Mouse (Mus musculus): ENCODE results near the gene Olfr1383. TPM values are rescaled to one million over a fixed set of nuclear protein-coding genes. Genes with fewer than 3 reads are reported as not detected.
"Not testable (repeated sequence)": the region's sequence is repeated elsewhere in the genome, so short reads cannot be mapped to it uniquely, and the experiment has no call there.

The Olfr1383 gene
- total RNA-seq (2015) (not detected in 2 replicates), total RNA-seq (2017) (not detected in 2 replicates)

- no peak for ATAC-seq (replicated peaks; ENCODE audit: poor library complexity)
Observed at GRCm38 (mm10) chr11:49519348-49519747, at the start of gene Olfr1383. Olfr1383 (plus strand) TSS chr11:49519648.

DNA sequence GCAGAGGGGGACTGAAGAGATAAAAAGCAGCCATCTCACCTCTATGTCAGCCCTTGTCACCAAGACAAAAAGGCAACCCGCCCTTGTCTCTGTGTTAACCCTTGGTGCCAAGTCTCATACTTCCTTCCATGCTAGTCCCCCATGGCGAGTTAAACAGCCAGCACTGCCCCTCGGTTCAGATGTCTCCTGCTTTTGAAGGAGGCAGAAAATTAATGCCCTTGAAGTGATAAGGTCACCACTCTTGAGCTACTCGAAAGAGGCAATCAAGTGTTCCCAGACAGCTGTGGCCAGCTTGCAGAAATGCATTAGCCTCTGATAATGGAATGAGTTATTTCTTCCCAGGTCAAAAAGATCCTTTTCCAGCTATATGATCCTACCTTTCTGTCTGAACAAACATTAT lies 33.5 kb upstream of the Olfr1383 start:
- ATAC-seq (replicated peaks; ENCODE audit: poor library complexity) = no peak

GRCm38 (mm10) chr11:49488770-49489169 lies 30.7 kb upstream of the Olfr1383 start, which contains the start of gene Olfr1385:
Olfr1385 (plus strand) TSS chr11:49489070.
- ATAC-seq (replicated peaks; ENCODE audit: poor library complexity) = not testable (repeated sequence)

DNA sequence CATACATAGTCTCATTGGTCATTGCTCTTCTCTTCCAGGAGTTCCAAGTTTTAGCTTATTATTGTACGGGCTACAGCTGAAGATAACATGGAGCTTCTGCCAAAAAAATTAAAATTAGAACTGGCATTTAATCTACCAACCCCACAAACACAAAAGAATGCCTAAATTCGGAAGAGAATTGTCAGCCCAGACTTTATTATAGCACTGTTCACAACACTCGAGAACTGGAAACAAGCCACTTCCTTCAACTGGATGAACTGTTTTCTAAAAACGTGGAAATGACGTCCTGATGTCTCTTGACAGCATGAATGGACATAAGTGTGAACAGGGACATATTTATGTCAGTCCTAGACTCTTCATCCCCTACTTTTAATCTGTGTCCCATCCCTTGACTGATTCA lies 1.4 kb upstream of the Olfr1383 start:
- ATAC-seq (replicated peaks; ENCODE audit: poor library complexity) = no peak

DNA sequence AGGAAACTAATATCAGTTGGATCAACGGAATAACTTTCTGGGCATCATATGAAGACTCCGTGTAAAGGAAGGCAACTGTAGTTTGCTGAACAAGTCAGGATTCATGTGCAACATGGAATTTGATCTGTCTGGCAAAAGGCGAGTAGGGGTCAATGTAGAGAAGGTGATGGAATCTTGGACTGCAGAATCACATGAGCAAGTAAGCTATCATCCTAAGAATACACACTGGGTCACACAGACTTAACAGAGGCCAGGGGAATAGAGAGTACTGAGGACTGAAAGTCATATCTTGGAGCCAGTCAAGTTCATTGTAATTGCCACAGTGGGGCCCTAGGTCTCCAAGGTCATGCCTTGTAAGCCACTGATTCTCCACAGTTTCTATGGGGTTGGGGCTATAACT lies 8.5 kb downstream of the Olfr1383 start, which contains the start of gene Olfr1382:
Olfr1382 (plus strand) TSS at position 301 of the 400 bp plus-strand sequence.
- ATAC-seq (replicated peaks; ENCODE audit: poor library complexity) = no peak

DNA sequence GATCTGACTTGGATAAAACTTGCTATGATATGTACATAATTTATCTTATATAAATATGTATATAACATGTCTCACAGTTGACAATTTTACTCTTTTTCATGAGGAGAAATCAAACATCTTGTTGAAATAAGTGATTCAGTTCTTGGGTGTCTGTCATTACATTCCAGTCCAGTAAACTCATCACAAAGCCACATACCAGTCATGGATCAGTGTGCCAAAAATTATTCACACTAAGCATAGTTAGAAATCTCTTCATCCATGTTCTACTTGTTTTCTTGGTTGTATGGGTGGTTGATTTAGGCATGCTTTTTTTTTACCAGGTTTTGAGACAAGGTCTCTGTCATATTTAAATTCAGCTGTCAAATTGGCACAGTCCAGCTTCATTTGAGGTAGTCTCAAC lies 13.3 kb downstream of the Olfr1383 start:
- ATAC-seq (replicated peaks; ENCODE audit: poor library complexity) = no peak

DNA sequence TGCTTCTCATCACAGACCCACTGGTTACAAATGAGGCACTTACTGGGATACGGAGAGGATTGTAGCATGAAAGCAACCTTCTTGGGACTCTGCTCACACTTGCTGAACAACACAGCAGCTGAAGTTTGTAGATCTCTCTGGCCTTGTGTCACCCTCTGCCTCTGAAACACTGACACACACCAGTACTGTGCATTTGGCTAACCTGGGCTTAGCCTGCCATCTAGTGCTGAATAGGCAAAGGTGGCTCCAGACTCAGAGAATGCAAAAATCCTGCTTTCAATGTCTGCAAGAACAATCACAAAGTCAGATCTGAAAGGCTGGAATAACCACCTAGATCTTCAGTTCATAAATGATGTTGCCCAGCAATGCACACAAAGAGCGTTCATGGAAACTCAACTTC lies 17.2 kb downstream of the Olfr1383 start:
- ATAC-seq (replicated peaks; ENCODE audit: poor library complexity) = 0 out of 2 replicates have a peak, but pooled peaks have one; percentile 55

GRCm38 (mm10) chr11:49543149-49543548 lies 23.7 kb downstream of the Olfr1383 start, which contains the start of gene Olfr1381:
Olfr1381 (plus strand) TSS chr11:49543449.
- not testable (repeated sequence) for ATAC-seq (replicated peaks; ENCODE audit: poor library complexity)

DNA sequence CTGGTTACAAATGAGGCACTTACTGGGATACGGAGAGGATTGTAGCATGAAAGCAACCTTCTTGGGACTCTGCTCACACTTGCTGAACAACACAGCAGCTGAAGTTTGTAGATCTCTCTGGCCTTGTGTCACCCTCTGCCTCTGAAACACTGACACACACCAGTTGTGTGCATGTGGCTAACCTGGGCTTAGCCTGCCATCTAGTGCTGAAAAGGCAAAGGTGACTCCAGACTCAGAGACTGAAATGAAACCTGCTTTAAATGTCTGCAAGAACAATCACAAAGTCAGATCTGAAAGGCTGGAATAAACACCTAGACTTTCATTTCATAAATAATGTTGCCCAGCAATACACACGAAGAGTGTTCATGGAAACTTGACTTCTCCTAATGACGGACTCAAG lies 34.6 kb downstream of the Olfr1383 start:
- peak; percentile 46; the same call in 1 of the 2 replicates for ATAC-seq (replicated peaks; ENCODE audit: poor library complexity)

- ATAC-seq (replicated peaks; ENCODE audit: poor library complexity) = not testable (repeated sequence)
Observed at GRCm38 (mm10) chr11:49556578-49556977, 37.1 kb downstream of the Olfr1383 start, which contains the start of gene Olfr1380. Olfr1380 (plus strand) TSS chr11:49556878.

DNA sequence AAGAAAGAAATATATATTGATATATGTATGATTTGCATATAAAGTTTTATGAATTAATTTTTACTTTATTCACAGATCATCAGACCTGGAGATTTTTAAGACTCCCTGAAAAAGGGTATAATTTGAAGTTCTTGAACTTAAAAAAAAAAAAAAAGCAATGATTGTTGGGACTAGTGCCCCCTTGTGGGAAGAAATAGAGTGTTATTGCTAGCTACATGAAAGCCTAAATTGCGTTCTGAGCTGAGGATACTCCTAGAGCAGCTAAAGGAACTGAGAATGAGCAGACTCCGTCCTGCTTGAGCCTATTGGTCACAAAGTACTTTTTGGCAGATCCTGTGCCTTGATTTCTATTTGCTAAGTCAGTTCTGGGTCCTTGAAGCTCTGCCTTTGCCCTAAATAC lies 55.6 kb downstream of the Olfr1383 start:
- ATAC-seq (replicated peaks; ENCODE audit: poor library complexity) = not testable (repeated sequence)

Other genes starting within 250 kb of the Olfr1383 start
- 0.05 TPM in 2 replicates for gene Olfr1393, start 241.3 kb upstream of the Olfr1383 start, total RNA-seq (2015)
- not detected in 2 replicates for gene Olfr1393, start 241.3 kb upstream of the Olfr1383 start, total RNA-seq (2017)
- gene Olfr1392, start 234.4 kb upstream of the Olfr1383 start, total RNA-seq (2015) = not detected in 2 replicates
- gene Olfr1392, start 234.4 kb upstream of the Olfr1383 start, total RNA-seq (2017) = not detected in 2 replicates
- not detected in 2 replicates for gene Olfr10, start 214.9 kb upstream of the Olfr1383 start, total RNA-seq (2015)
- not detected in 2 replicates for gene Olfr10, start 214.9 kb upstream of the Olfr1383 start, total RNA-seq (2017)
- not detected in 2 replicates for gene Olfr1391, start 196.9 kb upstream of the Olfr1383 start, total RNA-seq (2015)
- not detected in 2 replicates for gene Olfr1391, start 196.9 kb upstream of the Olfr1383 start, total RNA-seq (2017)
- gene Olfr1390, start 184.5 kb upstream of the Olfr1383 start, total RNA-seq (2015) = not detected in 2 replicates
- not detected in 2 replicates for gene Olfr1390, start 184.5 kb upstream of the Olfr1383 start, total RNA-seq (2017)
- not detected in 2 replicates for gene Olfr1389, start 96.6 kb upstream of the Olfr1383 start, total RNA-seq (2015)
- not detected in 2 replicates for gene Olfr1389, start 96.6 kb upstream of the Olfr1383 start, total RNA-seq (2017)
- gene Olfr1388, start 83.0 kb upstream of the Olfr1383 start, total RNA-seq (2015) = 0.05 TPM in 1 of 2 replicates, not detected in the other
- 0.07 and 0.17 TPM in 2 replicates for gene Olfr1388, start 83.0 kb upstream of the Olfr1383 start, total RNA-seq (2017)
- not detected in 2 replicates for gene Olfr1387, start 64.3 kb upstream of the Olfr1383 start, total RNA-seq (2015)
- gene Olfr1387, start 64.3 kb upstream of the Olfr1383 start, total RNA-seq (2017) = not detected in 2 replicates
- gene Olfr1386, start 54.6 kb upstream of the Olfr1383 start, total RNA-seq (2015) = not detected in 2 replicates
- gene Olfr1386, start 54.6 kb upstream of the Olfr1383 start, total RNA-seq (2017) = not detected in 2 replicates
- 0.10 TPM in 1 of 2 replicates, not detected in the other for gene Olfr1385, start 30.6 kb upstream of the Olfr1383 start, total RNA-seq (2015)
- 0.17 TPM in 1 of 2 replicates, not detected in the other for gene Olfr1385, start 30.6 kb upstream of the Olfr1383 start, total RNA-seq (2017)
- gene Olfr1384, start 12.9 kb upstream of the Olfr1383 start, total RNA-seq (2015) = not detected in 2 replicates
- not detected in 2 replicates for gene Olfr1384, start 12.9 kb upstream of the Olfr1383 start, total RNA-seq (2017)
- gene Olfr1382, start 8.6 kb downstream of the Olfr1383 start, total RNA-seq (2015) = not detected in 2 replicates
- gene Olfr1382, start 8.6 kb downstream of the Olfr1383 start, total RNA-seq (2017) = not detected in 2 replicates
- not detected in 2 replicates for gene Olfr1381, start 23.8 kb downstream of the Olfr1383 start, total RNA-seq (2015)
- not detected in 2 replicates for gene Olfr1381, start 23.8 kb downstream of the Olfr1383 start, total RNA-seq (2017)
- not detected in 2 replicates for gene Olfr1380, start 37.2 kb downstream of the Olfr1383 start, total RNA-seq (2015)
- gene Olfr1380, start 37.2 kb downstream of the Olfr1383 start, total RNA-seq (2017) = not detected in 2 replicates
- 0.02 and 0.07 TPM in 2 replicates for gene Flt4, start 89.6 kb downstream of the Olfr1383 start, total RNA-seq (2015)
- gene Flt4, start 89.6 kb downstream of the Olfr1383 start, total RNA-seq (2017) = 0.17 and 0.24 TPM in 2 replicates
- not detected in 2 replicates for gene Scgb3a1, start 144.0 kb downstream of the Olfr1383 start, total RNA-seq (2015)
- gene Scgb3a1, start 144.0 kb downstream of the Olfr1383 start, total RNA-seq (2017) = not detected in 2 replicates
- 78.8 and 89.8 TPM in 2 replicates for gene Cnot6, start 193.1 kb downstream of the Olfr1383 start, total RNA-seq (2015)
- gene Cnot6, start 193.1 kb downstream of the Olfr1383 start, total RNA-seq (2017) = 52.2 and 59.1 TPM in 2 replicates

Measured in megakaryocyte progenitor cell, adult 5-6 weeks (primary cell).